Mouse (Mus musculus): Measurements from ENCODE around the gene Rbm39.

The Rbm39 gene

DNA sequence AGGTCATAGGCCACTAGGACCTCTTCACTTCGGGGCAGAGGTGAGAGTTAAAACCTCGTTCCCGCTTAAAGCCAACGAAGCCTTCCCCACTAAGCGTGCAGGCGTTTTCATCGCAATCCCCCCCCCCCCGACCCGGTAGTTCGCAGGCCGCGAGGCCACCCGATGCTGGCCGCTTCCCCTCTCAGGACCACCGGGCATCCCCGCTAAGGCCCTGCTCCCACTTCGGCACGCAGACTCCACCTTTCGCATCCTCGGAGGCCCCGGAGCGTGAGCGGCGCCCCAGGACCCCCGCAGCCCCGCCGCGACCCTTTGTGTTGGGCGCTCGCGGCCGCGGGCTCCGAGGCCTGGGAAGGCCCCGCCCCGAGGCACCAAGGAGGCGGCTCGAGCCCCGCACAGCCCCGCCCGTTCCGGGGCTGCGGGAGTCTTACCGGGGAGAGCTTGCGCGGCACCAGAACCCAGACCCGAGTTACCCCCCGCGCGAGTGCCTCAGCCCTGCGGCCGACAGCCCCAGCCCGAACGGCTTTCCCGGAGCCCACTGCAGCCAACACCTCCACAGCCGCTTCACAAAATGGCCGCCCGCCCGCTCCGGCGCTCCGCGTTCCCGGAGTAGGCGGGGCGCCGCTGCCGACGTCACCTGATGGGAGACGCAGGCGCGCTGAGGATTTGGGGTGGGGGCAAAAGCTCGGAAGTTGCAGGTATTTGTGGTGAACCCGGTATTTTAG, 68.5 kb downstream of the Rbm39 start, which contains the start of the genes Cpne1 and Rbm12:
Gene Cpne1, minus strand, starts transcription at position 608 of the 722 bp plus-strand sequence.
Gene Rbm12, minus strand, starts transcription at position 621 of the 722 bp plus-strand sequence.
- DNase-seq (ENCODE audit: low spot score in 2 of 2): peak; percentile 84 to 89

DNA sequence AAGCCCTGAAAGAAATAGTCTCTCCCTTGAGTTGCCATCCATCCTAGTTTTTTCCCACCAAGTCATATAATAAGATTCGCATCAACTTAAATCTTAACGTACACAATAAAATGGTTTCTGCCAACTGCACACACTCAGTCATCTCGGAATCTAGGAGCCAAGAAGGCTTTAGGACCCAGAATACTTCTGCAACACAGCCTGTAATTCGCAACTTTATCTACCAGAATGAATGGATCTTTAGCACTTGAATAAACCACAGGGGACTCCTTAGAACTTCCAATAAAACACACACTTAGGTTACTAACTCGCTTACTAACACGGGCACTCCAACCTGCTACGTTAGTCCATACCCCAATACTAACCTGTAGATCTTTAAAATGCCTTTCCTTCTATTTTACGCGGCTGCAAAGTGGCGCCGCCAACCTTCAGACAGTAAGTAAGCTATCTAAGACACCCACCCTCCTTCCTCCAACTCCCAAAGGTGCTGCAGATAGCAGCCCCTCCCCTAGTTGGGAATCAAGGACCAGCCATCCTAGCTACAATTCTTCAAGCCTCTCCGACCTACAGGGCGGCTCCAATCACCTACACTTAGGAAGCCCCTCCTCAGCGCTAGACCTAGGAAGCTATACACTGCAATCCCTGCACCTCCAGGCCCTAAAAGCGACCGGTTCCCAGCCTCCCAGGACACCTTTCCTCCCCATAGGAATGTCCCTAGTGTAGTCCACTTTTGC, 69.2 kb downstream of the Rbm39 start:
- no peak for DNase-seq (ENCODE audit: low spot score in 2 of 2)

Measured in spleen, postnatal 14 days (tissue).